Mouse (Mus musculus): ENCODE measurements around the gene Atp6v0b.

GRCm38 (mm10) chr4:117889471-117889870, 2.3 kb upstream of the Atp6v0b start:
- no peak for TF ChIP-seq CTCF (IDR thresholded peaks at IDR 0.05)
- no peak for TF ChIP-seq EP300 (IDR thresholded peaks at IDR 0.05)
